ENCODE assay signal across 9 mouse cellular contexts in genomic region chr16:28840075-28840974, GRCm38 (mm10).
DNase-seq lines count a peak whose midpoint lies in the region; ATAC-seq and TF ChIP-seq lines count a peak whose summit lies in the region.
"Had no signal": no experiment of that assay in that cellular context is flagged by ENCODE, and none has a peak within 500 bp of the region (broad histone marks: within the 10 kb centered on the region; RNA-seq: fewer than 3 reads in every experiment).

No protein-coding gene starts in this region.

- DNase-seq in heart, adult 2 months: peak; percentile 40 to 51
- peak; percentile 88 for DNase-seq in adipocyte (ENCODE audit: low spot score)
- DNase-seq in embryo, embryonic 10.5 days (ENCODE audit: low spot score): peak; percentile 86
- peak; percentile 74 for DNase-seq in heart, postnatal 0 days (ENCODE audit: low spot score)
- DNase-seq in kidney, postnatal 36 days: peak; percentile 46 to 79
- DNase-seq in lung, postnatal 36 days: peak; percentile 64
- DNase-seq in splenic B cell, adult 2 months (ENCODE audit: low read depth, low spot score): peak; percentile 26

- H3K79me2 ChIP-seq in heart, adult 2 months (replicated peaks; ENCODE audit: control insufficient read depth, insufficient read depth, low read length): no peaks in the 10 kb centered on the region

- TF ChIP-seq POLR2A in heart, adult 2 months (IDR thresholded peaks at IDR 0.05; ENCODE audit: insufficient read depth, low read depth, low read length): no peak

- H3K4me1 ChIP-seq in heart, adult 2 months (ENCODE audit: control insufficient read depth, insufficient read depth, low read length): no peaks in the 10 kb centered on the region
- peaks cover 5% of the 10 kb centered on the region for H3K4me1 ChIP-seq in heart, embryonic 11.5 days (ENCODE audit: control insufficient read depth, insufficient read depth, low read length)
- no peaks in the 10 kb centered on the region; the same call in 1 of the 2 replicates for H3K4me1 ChIP-seq in heart, postnatal 0 days (ENCODE audit: control insufficient read depth, insufficient read depth)

- no peak overlapping the region for H3K4me2 ChIP-seq in heart, embryonic 11.5 days
- H3K4me2 ChIP-seq in heart, postnatal 0 days (ENCODE audit: low read depth, low read length): peak overlapping the region; percentile 7; the same call in 1 of the 2 replicates

- intact Hi-C loops in heart, adult 2 months (cut with DNase I): loop anchor here (1.0 to 2.0 kb wide), 3 partner anchors 88 to 721 kb away; partner anchors contain the start of gene Mb21d2

- no peaks in the 10 kb centered on the region for H3K27me3 ChIP-seq in heart, adult 2 months (ENCODE audit: control insufficient read depth, insufficient read depth, low read length)
- H3K27me3 ChIP-seq in heart, embryonic 11.5 days (ENCODE audit: control insufficient read depth, insufficient read depth, low read length): no peaks in the 10 kb centered on the region
- no peaks in the 10 kb centered on the region for H3K27me3 ChIP-seq in heart, postnatal 0 days (ENCODE audit: control insufficient read depth, insufficient read depth, low read length)
- no peaks in the 10 kb centered on the region for H3K27me3 ChIP-seq in splenic B cell, adult 2 months (ENCODE audit: control insufficient read depth, insufficient read depth, low read length, poor library complexity, severe bottlenecking)

- no peak for TF ChIP-seq EP300 in heart, adult 2 months (IDR thresholded peaks at IDR 0.05; ENCODE audit: insufficient read depth, low read depth, low read length)
- no peak for TF ChIP-seq EP300 in heart, postnatal 0 days (IDR thresholded peaks at IDR 0.05; ENCODE audit: low read depth)

- H3K9me3 ChIP-seq in heart, embryonic 11.5 days (replicated peaks; ENCODE audit: control insufficient read depth, low read length): no peaks in the 10 kb centered on the region
- H3K9me3 ChIP-seq in heart, postnatal 0 days (replicated peaks; ENCODE audit: control insufficient read depth, low read length): no peaks in the 10 kb centered on the region

- TF ChIP-seq CTCF in heart, adult 2 months (IDR thresholded peaks at IDR 0.05): peak; percentile 93
- TF ChIP-seq CTCF in heart, postnatal 0 days (IDR thresholded peaks at IDR 0.05; ENCODE audit: low read depth): peak; percentile 83

- 44% methylated on average over 24 of the region's 24 CpGs for WGBS in heart, adult 2 months
- 47% methylated on average over 24 of the region's 24 CpGs for WGBS in heart, embryonic 11.5 days (ENCODE audit: insufficient replicate concordance)
- WGBS in heart, postnatal 0 days: 43% methylated on average over 24 of the region's 24 CpGs

- H3K36me3 ChIP-seq in heart, adult 2 months (ENCODE audit: control insufficient read depth, insufficient read depth, low read length): no peaks in the 10 kb centered on the region
- no peaks in the 10 kb centered on the region for H3K36me3 ChIP-seq in heart, embryonic 11.5 days (ENCODE audit: control insufficient read depth, insufficient read depth, low read length)
- H3K36me3 ChIP-seq in heart, postnatal 0 days (replicated peaks; ENCODE audit: control insufficient read depth, insufficient read depth, low read length): no peaks in the 10 kb centered on the region
- H3K36me3 ChIP-seq in splenic B cell, adult 2 months (ENCODE audit: control insufficient read depth, insufficient read depth, low read length, poor library complexity, severe bottlenecking): no peaks in the 10 kb centered on the region
- H3K36me3 ChIP-seq: G1E had no signal

- H3K27ac ChIP-seq in heart, adult 2 months: no peak overlapping the region
- no peak overlapping the region for H3K27ac ChIP-seq in heart, embryonic 11.5 days (ENCODE audit: low read depth, low read length)
- no peak overlapping the region for H3K27ac ChIP-seq in heart, postnatal 0 days (ENCODE audit: low read depth)

- H3K4me3 ChIP-seq in heart, adult 2 months: no peak overlapping the region
- H3K4me3 ChIP-seq in heart, embryonic 11.5 days (ENCODE audit: low read depth, low read length): no peak overlapping the region
- no peak overlapping the region for H3K4me3 ChIP-seq in heart, postnatal 0 days (ENCODE audit: low read depth, low read length)

- H3K9ac ChIP-seq in heart, adult 2 months (ENCODE audit: low read depth, low read length): no peak overlapping the region
- no peak overlapping the region for H3K9ac ChIP-seq in heart, embryonic 11.5 days (ENCODE audit: low read depth, low read length)
- no peak overlapping the region for H3K9ac ChIP-seq in heart, postnatal 0 days (replicated peaks; ENCODE audit: low read depth, low read length)

- no peak; the same call in 1 of the 2 replicates for ATAC-seq in heart, embryonic 11.5 days (replicated peaks; ENCODE audit: insufficient number of reproducible peaks, low FRiP score, low TSS enrichment)
- ATAC-seq in heart, postnatal 0 days (ENCODE audit: insufficient read depth, low read depth): peak; percentile 53; the same call in 1 of the 2 replicates

Comparison
In these comparisons a context has a peak if more than half of its experiments do, and no peak if none do; other contexts are left out.
1. DNase-seq: peak in every context shown above with its lines; median percentile 88 in adipocyte; 86 in embryo, embryonic 10.5 days; 74 in heart, postnatal 0 days; 64 in lung, postnatal 36 days; 62 in kidney, postnatal 36 days; 46 in heart, adult 2 months; 26 in splenic B cell, adult 2 months.